Mouse (Mus musculus) CD4-positive, CD25-positive, alpha-beta regulatory T cell (primary cell): ENCODE results near the gene Mdh1. TPM values are rescaled to one million over a fixed set of nuclear protein-coding genes. Genes with fewer than 3 reads are reported as not detected.

Source experiments
- polyA plus RNA-seq: library from polyadenylated mRNA; unstranded; fragments of 100-300 nt; shearing (Covaris generic); gene quantifications from one replicate; pipeline ENCODE4 v1.2.1, GENCODE M21; 2017

Gene Mdh1
- polyA plus RNA-seq = 285 TPM

GRCm38 (mm10) chr11:21571700-21572381 is at the start of gene Mdh1, which contains the start of gene Wdpcp:
TSS of gene Mdh1 (minus strand) at chr11:21572367.
TSS of gene Wdpcp (plus strand) at chr11:21572235.

Other genes with a start within 250 kb of the Mdh1 start
- gene Ugp2, start 201.2 kb downstream of the Mdh1 start, polyA plus RNA-seq = 52.9 TPM
- 1.9 TPM for gene Wdpcp, start 132 bp downstream of the Mdh1 start, polyA plus RNA-seq